Mouse (Mus musculus): Measurements from ENCODE around the gene Slc9a5.

DNA sequence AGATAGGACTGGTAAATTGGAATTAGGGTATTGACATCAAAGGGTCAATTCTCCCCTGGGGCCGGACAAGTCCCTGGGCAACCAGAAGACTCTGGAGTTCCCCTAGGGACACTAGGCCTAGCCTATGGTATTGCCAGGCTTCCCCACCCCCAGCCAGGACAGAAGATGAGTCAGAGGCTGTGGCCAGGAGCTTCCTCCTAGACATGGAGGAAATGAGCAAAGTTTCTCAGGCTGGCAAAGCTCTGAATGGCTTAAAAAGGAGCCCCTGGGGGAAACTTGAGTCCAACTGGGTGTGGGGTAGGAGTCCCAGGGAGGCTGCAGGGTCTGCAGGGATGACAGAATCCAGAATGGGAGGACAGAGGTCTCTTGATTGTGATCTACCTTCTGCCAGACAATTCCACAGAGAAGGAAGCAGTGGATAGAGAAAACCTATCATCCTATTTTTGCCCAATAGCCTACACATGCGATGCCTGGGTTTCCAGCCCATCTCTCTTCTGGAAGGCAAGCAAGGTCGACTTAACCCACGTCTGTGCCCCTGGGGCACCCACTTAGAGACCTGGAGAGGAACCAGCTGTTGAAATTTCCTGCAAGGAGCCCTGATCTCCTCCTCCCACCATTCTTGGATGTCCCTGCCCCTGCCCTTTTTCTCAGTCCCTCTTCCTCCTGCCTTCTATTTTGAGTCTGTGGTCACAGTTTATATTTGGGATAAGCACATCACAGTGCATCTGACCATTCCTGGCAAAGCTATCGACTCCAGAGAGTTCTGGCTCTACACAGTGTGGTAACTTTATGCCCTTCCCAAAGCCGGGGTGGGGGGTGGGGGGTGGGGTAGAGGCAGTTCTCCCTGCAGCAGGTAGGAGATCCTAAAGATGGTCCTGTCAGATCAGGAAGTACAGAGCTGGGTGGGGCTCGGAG, 3.3 kb upstream of the Slc9a5 start:
- TF ChIP-seq POLR2A (IDR thresholded peaks at IDR 0.05; ENCODE audit: low read depth, low read length) (no peak), CTCF (conservative IDR thresholded peaks at IDR 0.05; ENCODE audit: insufficient read depth, insufficient read length, low read depth, low read length) (no peak)

All from kidney, adult 2 months (tissue).